Mouse (Mus musculus) MEL (cell line): ENCODE measurements around the gene Tmbim6. TPM values are rescaled to one million over a fixed set of nuclear protein-coding genes. Genes with fewer than 3 reads are reported as not detected.

Source experiments
- DNase-seq: peaks from one replicate; pipeline ENCODE4 v3.0.0; 2011; ENCODE audit warnings: low read depth, low spot score
- H3K27ac ChIP-seq: 2 replicates; pipeline ENCODE4 v1.5.1; 2012; ENCODE audit warnings: low read depth, mild to moderate bottlenecking, control low read depth, low read length, moderate library complexity; ENCODE audit not compliant: control insufficient read depth
- H3K27me3 ChIP-seq, 2 experiments: fragments of 150-350 bp in 1 of 2; sonication (generic) in 1 of 2; 2 replicates each; pipeline ENCODE4 v1.6.1; 2012; ENCODE audit warnings: low read length in 2 of 2, mild to moderate bottlenecking in 2 of 2, improper control_type of control experiment in 1 of 2, moderate library complexity in 1 of 2; ENCODE audit not compliant: insufficient read depth in 2 of 2, control insufficient read depth in 1 of 2
- H3K36me3 ChIP-seq, 2 experiments: 2 replicates each; pipeline ENCODE4 v1.6.1; 2012 to 2014; ENCODE audit warnings: low read length in 2 of 2, improper control_type of control experiment in 1 of 2, inconsistent platforms in 1 of 2, mild to moderate bottlenecking in 1 of 2; ENCODE audit not compliant: insufficient read depth in 2 of 2, control insufficient read depth in 1 of 2
- H3K4me1 ChIP-seq, 2 experiments: fragments of 150-350 bp in 1 of 2; sonication (generic) in 1 of 2; 2 replicates each; pipeline ENCODE4 v1.6.1; 2012; ENCODE audit warnings: low read length in 2 of 2, improper control_type of control experiment in 1 of 2, mild to moderate bottlenecking in 1 of 2; ENCODE audit not compliant: insufficient read depth in 2 of 2, control insufficient read depth in 1 of 2
- H3K4me3 ChIP-seq, 2 experiments: fragments of 150-350 bp in 1 of 2; sonication (generic) in 1 of 2; 2 replicates each; pipeline ENCODE4 v1.5.1; 2012; ENCODE audit warnings: low read depth in 2 of 2, low read length in 2 of 2, mild to moderate bottlenecking in 2 of 2, moderate library complexity in 2 of 2, control low read depth in 1 of 2, improper control_type of control experiment in 1 of 2; ENCODE audit not compliant: control insufficient read depth in 1 of 2, insufficient read depth in 1 of 2
- H3K79me2 ChIP-seq: 2 replicates; pipeline ENCODE4 v1.6.1; 2012; ENCODE audit warnings: mild to moderate bottlenecking, low read length, moderate library complexity; ENCODE audit not compliant: control insufficient read depth, poor library complexity, insufficient read depth
- H3K9ac ChIP-seq: 2 replicates; pipeline ENCODE4 v1.6.1; 2012; ENCODE audit warnings: low read depth, mild to moderate bottlenecking, control low read depth, low read length, moderate library complexity; ENCODE audit not compliant: control insufficient read depth, poor library complexity, severe bottlenecking
- H3K9me3 ChIP-seq: fragments of 150-350 bp; sonication (generic); replicated peaks from 2 replicates; pipeline ENCODE4 v1.6.1; 2012; ENCODE audit warnings: mild to moderate bottlenecking, low read length, improper control_type of control experiment, moderate library complexity; ENCODE audit not compliant: insufficient read depth
- CHD1 ChIP-seq: IDR thresholded peaks from 2 replicates; pipeline ENCODE4 v1.6.1; 2012; ENCODE audit warnings: low read depth, mild to moderate bottlenecking, inconsistent platforms, low read length, improper control_type of control experiment
- CHD2 ChIP-seq: IDR thresholded peaks from 2 replicates; pipeline ENCODE4 v1.6.1; 2011; ENCODE audit warnings: low read length, improper control_type of control experiment
- CTCF ChIP-seq, 3 experiments: IDR thresholded peaks in 2 of 3; conservative IDR thresholded peaks in 1 of 3; 2 replicates each; pipeline ENCODE4 v1.5.1; 2011 to 2012; ENCODE audit warnings: low read length in 3 of 3, low read depth in 2 of 3, mild to moderate bottlenecking in 2 of 3, improper control_type of control experiment in 1 of 3, inconsistent platforms in 1 of 3, mixed read lengths in 1 of 3, moderate library complexity in 1 of 3; ENCODE audit not compliant: control insufficient read depth in 1 of 3, insufficient read depth in 1 of 3, poor library complexity in 1 of 3, severe bottlenecking in 1 of 3
- E2F4 ChIP-seq: IDR thresholded peaks from 2 replicates; pipeline ENCODE4 v1.6.1; 2011; ENCODE audit warnings: low read depth, low read length, improper control_type of control experiment, borderline replicate concordance
- ELF1 ChIP-seq: IDR thresholded peaks from 2 replicates; pipeline ENCODE4 v1.6.1; 2014; ENCODE audit warnings: low read depth, mild to moderate bottlenecking, inconsistent platforms, low read length, improper control_type of control experiment, moderate library complexity
- JUND ChIP-seq: IDR thresholded peaks from 2 replicates; pipeline ENCODE4 v1.6.1; 2011; ENCODE audit warnings: low read depth, mild to moderate bottlenecking, improper control_type of control experiment, low read length
- MYC ChIP-seq: IDR thresholded peaks from 2 replicates; pipeline ENCODE4 v1.6.1; 2011; ENCODE audit warnings: low read depth, mild to moderate bottlenecking, low read length, improper control_type of control experiment, moderate library complexity
- POLR2A ChIP-seq, 2 experiments: IDR thresholded peaks; 2 replicates each; pipeline ENCODE4 v1.6.1; 2011 to 2012; ENCODE audit warnings: low read length in 2 of 2, mild to moderate bottlenecking in 2 of 2, control low read depth in 1 of 2, improper control_type of control experiment in 1 of 2, low read depth in 1 of 2, moderate library complexity in 1 of 2; ENCODE audit not compliant: control insufficient read depth in 1 of 2, insufficient read depth in 1 of 2, poor library complexity in 1 of 2
- POLR2AphosphoS5 ChIP-seq: IDR thresholded peaks from 2 replicates; pipeline ENCODE4 v1.6.1; 2012; ENCODE audit warnings: low read depth, borderline replicate concordance, mild to moderate bottlenecking, inconsistent platforms, low read length, moderate library complexity, mixed read lengths
- RCOR1 ChIP-seq: IDR thresholded peaks from 2 replicates; pipeline ENCODE4 v1.6.1; 2012; ENCODE audit warnings: low read depth, mild to moderate bottlenecking, inconsistent platforms, low read length, improper control_type of control experiment
- TBP ChIP-seq: IDR thresholded peaks from 2 replicates; pipeline ENCODE4 v1.8.0; 2011; ENCODE audit warnings: low read depth, low read length, improper control_type of control experiment
- USF2 ChIP-seq, 2 experiments: IDR thresholded peaks; 2 replicates each; pipeline ENCODE4 v1.6.1; 2011 to 2012; ENCODE audit warnings: improper control_type of control experiment in 2 of 2, low read length in 2 of 2, borderline replicate concordance in 1 of 2, inconsistent platforms in 1 of 2, low read depth in 1 of 2, mild to moderate bottlenecking in 1 of 2; ENCODE audit not compliant: insufficient read depth in 1 of 2
- ZC3H11A ChIP-seq: IDR thresholded peaks from 2 replicates; pipeline ENCODE4 v1.6.1; 2012; ENCODE audit warnings: low read depth, mild to moderate bottlenecking, inconsistent platforms, low read length, improper control_type of control experiment
- ZMIZ1 ChIP-seq: IDR thresholded peaks from 2 replicates; pipeline ENCODE4 v1.6.1; 2012; ENCODE audit warnings: low read depth, mild to moderate bottlenecking, inconsistent platforms, low read length, improper control_type of control experiment, moderate library complexity
- polyA plus RNA-seq, 2 experiments: library from polyadenylated mRNA; stranded (reverse) in 1 of 2; unstranded in 1 of 2; fragments of >175 nt in 1 of 2; fragments of >200 nt in 1 of 2; gene quantifications; 2 replicates each; pipeline versions ENCODE4 v1.2.1 to v1.2.4; 2012; ENCODE audit warnings: low replicate concordance in 2 of 2, low read depth in 1 of 2; ENCODE audit not compliant: insufficient read length in 2 of 2, insufficient read depth in 1 of 2, missing spikeins in 1 of 2
- total RNA-seq: library from RNA; depleted of rRNA; stranded (reverse); fragments of 300-350 nt; gene quantifications from 2 replicates; pipeline ENCODE4 v1.2.3, GENCODE M21; 2012

The Tmbim6 gene
- total and polyA plus RNA-seq, 3 experiments, result 243 to 339 TPM; not detected in 1

GRCm38 (mm10) chr15:99344148-99344870, 48.4 kb upstream of the Tmbim6 start:
- no peak for TF ChIP-seq RCOR1
- TF ChIP-seq ZMIZ1, result no peak
- TF ChIP-seq MYC, result no peak
- H3K27ac ChIP-seq, result no peak overlapping the region
- H3K9ac ChIP-seq, result no peak overlapping the region
- no peak overlapping the region for H3K4me3 ChIP-seq
- no peak for DNase-seq
- peaks cover 4 to 11% of the 10 kb centered on the region in 2 experiments; a peak in 3 of 4 replicates for H3K4me1 ChIP-seq
- H3K79me2 ChIP-seq, result no peaks in the 10 kb centered on the region
- H3K36me3 ChIP-seq, result no peaks in the 10 kb centered on the region; a peak in 1 of 4 replicates
- no peaks in the 10 kb centered on the region for H3K9me3 ChIP-seq
- H3K27me3 ChIP-seq, result peaks cover 22 to 24% of the 10 kb centered on the region in 2 experiments

- Histone ChIP-seq H3K9me3 (no peaks in the 10 kb centered on the region), H3K4me1 (peaks cover 4 to 11% of the 10 kb centered on the region in 2 experiments; a peak in 3 of 4 replicates), H3K4me3 (no peak overlapping the region), H3K27ac (no peak overlapping the region), H3K9ac (no peak overlapping the region), H3K79me2 (no peaks in the 10 kb centered on the region), H3K27me3 (peaks cover 25 to 29% of the 10 kb centered on the region in 2 experiments), H3K36me3 (no peaks in the 10 kb centered on the region; a peak in 1 of 4 replicates)
- DNase-seq, result no peak
- TF ChIP-seq USF2 (IDR thresholded peaks at IDR 0.05; ENCODE audit: borderline replicate concordance in 1 of 2, insufficient read depth in 1 of 2, low read depth in 1 of 2, low read length in 2 of 2) (no peak), JUND (no peak), CTCF (IDR thresholded peaks at IDR 0.05 in 2 of 3, conservative IDR thresholded peaks at IDR 0.05 in 1 of 3; ENCODE audit: control insufficient read depth in 1 of 3, insufficient read depth in 1 of 3, low read depth in 2 of 3, low read length in 3 of 3, poor library complexity in 1 of 3, severe bottlenecking in 1 of 3) (no peak)
Measured at GRCm38 (mm10) chr15:99344961-99345360, 47.7 kb upstream of the Tmbim6 start.

- no peaks in the 10 kb centered on the region for H3K36me3 ChIP-seq
Measured at GRCm38 (mm10) chr15:99351610-99352009, 41.1 kb upstream of the Tmbim6 start.

GRCm38 (mm10) chr15:99352306-99352705, 40.4 kb upstream of the Tmbim6 start:
- Histone ChIP-seq H3K9ac (no peak overlapping the region), H3K4me3 (no peak overlapping the region), H3K27me3 (peaks cover 56 to 79% of the 10 kb centered on the region in 2 experiments), H3K4me1 (no peaks in the 10 kb centered on the region), H3K27ac (no peak overlapping the region), H3K36me3 (no peaks in the 10 kb centered on the region), H3K79me2 (no peaks in the 10 kb centered on the region), H3K9me3 (no peaks in the 10 kb centered on the region)
- no peak for DNase-seq
- TF ChIP-seq POLR2AphosphoS5 (no peak), ZC3H11A (no peak), CHD1 (no peak), TBP (no peak), MYC (no peak), E2F4 (no peak), POLR2A (IDR thresholded peaks at IDR 0.05; ENCODE audit: control insufficient read depth in 1 of 2, insufficient read depth in 1 of 2, low read depth in 1 of 2, low read length in 2 of 2, poor library complexity in 1 of 2) (no peak)

More at GRCm38 (mm10) chr15:99351610-99352009, 41.1 kb upstream of the Tmbim6 start:
- H3K4me3 ChIP-seq, result no peak overlapping the region
- H3K27ac ChIP-seq, result no peak overlapping the region
- peaks cover 53 to 76% of the 10 kb centered on the region in 2 experiments for H3K27me3 ChIP-seq
- DNase-seq, result no peak
- H3K9ac ChIP-seq, result no peak overlapping the region
- H3K4me1 ChIP-seq, result no peaks in the 10 kb centered on the region
- no peak for TF ChIP-seq CHD2
- no peak for TF ChIP-seq ELF1
- TF ChIP-seq, all 39 proteins: peak for 0
- no peaks in the 10 kb centered on the region for H3K79me2 ChIP-seq
- H3K9me3 ChIP-seq, result no peaks in the 10 kb centered on the region
